ENCODE assay signal across 21 mouse cellular contexts in genomic region chr4:12785840-12786239, GRCm38 (mm10).
"Had no signal": no experiment of that assay in that cellular context is flagged by ENCODE, and none has a peak within 500 bp of the region (broad histone marks: within the 10 kb centered on the region; RNA-seq: fewer than 3 reads in every experiment).

No protein-coding gene starts in this region.

- H3K4me1 ChIP-seq: liver, embryonic 15.5 days; neural tube, embryonic 15.5 days; stomach, embryonic 15.5 days had no signal

- H3K4me3 ChIP-seq: liver, embryonic 15.5 days; lung, embryonic 15.5 days; midbrain, embryonic 10.5 days; midbrain, embryonic 12.5 days; myocyte; neural tube, embryonic 13.5 days; neural tube, embryonic 15.5 days; stomach, embryonic 15.5 days had no signal

- H3K4me2 ChIP-seq: liver, embryonic 15.5 days; lung, embryonic 15.5 days; midbrain, embryonic 12.5 days; neural tube, embryonic 13.5 days; neural tube, embryonic 15.5 days; stomach, embryonic 15.5 days had no signal

- DNase-seq: liver, postnatal 0 days; lung, adult 2 months; lung, postnatal 14 days; lung, postnatal 36 days; midbrain, embryonic 14.5 days; retina, postnatal 1 day; right cerebral cortex, postnatal 14 days; thymus, adult 2 months; thymus, postnatal 36 days had no signal

- H3K27ac ChIP-seq: liver, embryonic 15.5 days; lung, embryonic 15.5 days; macrophage; midbrain, embryonic 10.5 days; midbrain, embryonic 12.5 days; neural tube, embryonic 13.5 days; stomach, embryonic 15.5 days; stomach, postnatal 0 days had no signal

- ATAC-seq: liver, postnatal 0 days; lung, postnatal 0 days; midbrain, embryonic 16.5 days had no signal

- H3K27me3 ChIP-seq: liver, embryonic 15.5 days; lung, embryonic 15.5 days; midbrain, embryonic 12.5 days; neural tube, embryonic 13.5 days; neural tube, embryonic 15.5 days; stomach, embryonic 15.5 days had no signal

- H3K9ac ChIP-seq: liver, embryonic 15.5 days; liver, postnatal 0 days; lung, embryonic 15.5 days; midbrain, embryonic 12.5 days; neural tube, embryonic 13.5 days; neural tube, embryonic 15.5 days; stomach, embryonic 15.5 days had no signal

- H3K9me3 ChIP-seq: liver, embryonic 15.5 days; lung, embryonic 15.5 days; midbrain, embryonic 10.5 days; midbrain, embryonic 12.5 days; neural tube, embryonic 13.5 days; neural tube, embryonic 15.5 days; stomach, embryonic 15.5 days had no signal

- H3K36me3 ChIP-seq: liver, embryonic 15.5 days; lung, embryonic 15.5 days; midbrain, embryonic 10.5 days; midbrain, embryonic 12.5 days; neural tube, embryonic 13.5 days; neural tube, embryonic 15.5 days; stomach, embryonic 15.5 days had no signal
